28 mouse cellular contexts compared by ENCODE assay signal in the genomic region with DNA sequence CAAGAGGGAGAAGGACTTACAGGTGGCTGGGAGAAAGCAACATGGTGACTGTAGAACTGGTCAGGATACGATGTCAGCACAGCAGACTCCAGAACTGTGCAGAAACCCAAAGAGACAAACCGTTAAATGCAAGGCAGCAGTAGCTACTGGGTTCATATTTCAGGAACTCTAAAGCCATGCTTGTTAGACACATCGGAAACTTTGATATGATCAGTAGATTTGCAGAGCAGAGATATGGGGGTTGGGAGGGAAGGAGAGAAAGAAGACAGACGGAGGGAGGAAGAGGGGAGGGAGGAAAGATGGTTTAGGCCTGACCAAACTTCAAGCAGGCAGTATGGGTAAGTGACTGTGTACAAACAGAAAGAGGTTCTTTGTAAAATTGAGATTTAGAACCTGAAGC. TPM values are rescaled to one million over a fixed set of nuclear protein-coding genes. Genes with fewer than 3 reads are reported as not detected.
DNase-seq lines count a peak whose midpoint lies in the region; ATAC-seq and TF ChIP-seq lines count a peak whose summit lies in the region.
"Had no signal": no experiment of that assay in that cellular context is flagged by ENCODE, and none has a peak within 500 bp of the region (broad histone marks: within the 10 kb centered on the region; RNA-seq: fewer than 3 reads in every experiment).

No protein-coding gene starts in this region.

- H3K27me3 ChIP-seq in embryonic facial prominence, embryonic 11.5 days (ENCODE audit: control insufficient read depth, insufficient read depth, low read length), result no peaks in the 10 kb centered on the region
- peaks cover 2% of the 10 kb centered on the region for H3K27me3 ChIP-seq in embryonic facial prominence, embryonic 10.5 days (replicated peaks; ENCODE audit: low read depth, poor library complexity, severe bottlenecking)
- H3K27me3 ChIP-seq in liver, embryonic 13.5 days, result no peaks in the 10 kb centered on the region
- H3K27me3 ChIP-seq in liver, postnatal 0 days (ENCODE audit: insufficient read depth, low read length), result no peaks in the 10 kb centered on the region
- H3K27me3 ChIP-seq in MEL (ENCODE audit: control insufficient read depth in 1 of 2, insufficient read depth in 2 of 2, low read length in 2 of 2), result no peaks in the 10 kb centered on the region
- H3K27me3 ChIP-seq: embryonic facial prominence, embryonic 12.5 days; embryonic facial prominence, embryonic 15.5 days; forebrain, embryonic 12.5 days had no signal

- no peaks in the 10 kb centered on the region for H3K4me1 ChIP-seq in embryonic facial prominence, embryonic 11.5 days (ENCODE audit: control insufficient read depth, insufficient read depth, low read length)
- H3K4me1 ChIP-seq in embryonic facial prominence, embryonic 10.5 days, result peaks cover 4% of the 10 kb centered on the region; the same call in 1 of the 2 replicates
- peaks cover 37% of the 10 kb centered on the region for H3K4me1 ChIP-seq in liver, embryonic 13.5 days (replicated peaks)
- peaks cover 3% of the 10 kb centered on the region for H3K4me1 ChIP-seq in liver, postnatal 0 days (ENCODE audit: insufficient read depth)
- H3K4me1 ChIP-seq in MEL (ENCODE audit: control insufficient read depth in 1 of 2, insufficient read depth in 2 of 2, low read length in 2 of 2), result peaks cover 0 to 27% of the 10 kb centered on the region in 2 experiments; a peak in 3 of 4 replicates
- H3K4me1 ChIP-seq: embryonic facial prominence, embryonic 15.5 days; forebrain, embryonic 10.5 days; forebrain, embryonic 12.5 days had no signal

- intact Hi-C loops in left cerebral cortex, postnatal 36 days (cut with DNase I), result no loop called here

- ATAC-seq in embryonic facial prominence, embryonic 11.5 days (replicated peaks; ENCODE audit: insufficient number of reproducible peaks, low FRiP score, low TSS enrichment, low read depth), result no peak
- no peak for ATAC-seq in liver, embryonic 13.5 days (ENCODE audit: low read depth)
- ATAC-seq in liver, postnatal 0 days, result no peak
- ATAC-seq in megakaryocyte, adult 5-6 weeks (ENCODE audit: poor library complexity, severe bottlenecking), result 0 out of 2 replicates have a peak, but pooled peaks have one; percentile 20
- ATAC-seq: forebrain, embryonic 14.5 days; forebrain, embryonic 16.5 days had no signal

- DNase-seq in embryonic facial prominence, embryonic 11.5 days (ENCODE audit: low spot score), result peak; percentile 38
- DNase-seq in embryonic facial prominence, embryonic 10.5 days (ENCODE audit: low spot score), result no peak
- no peak for DNase-seq in liver, embryonic 13.5 days
- DNase-seq in liver, postnatal 0 days, result no peak
- DNase-seq in MEL (ENCODE audit: low read depth, low spot score), result peak; percentile 63
- DNase-seq in left cerebral cortex, postnatal 36 days (ENCODE audit: low spot score in 2 of 2), result no peak
- no peak for DNase-seq in embryo, embryonic 9.5 days (ENCODE audit: extremely low spot score)
- DNase-seq: adrenal gland, adult 2 months; adrenal gland, postnatal 10 days; adrenal gland, postnatal 25 days; cerebellum, adult 11 months; cerebellum, adult 18-20 months; cerebellum, adult 8-10 months; cerebellum, adult 9-11 months; cerebellum, postnatal 14 days; cerebellum, postnatal 36 days; embryo, embryonic 11 days had no signal

- H3K27ac ChIP-seq in embryonic facial prominence, embryonic 11.5 days (replicated peaks; ENCODE audit: low read depth, low read length), result no peak overlapping the region
- H3K27ac ChIP-seq in embryonic facial prominence, embryonic 10.5 days (replicated peaks), result no peak overlapping the region
- H3K27ac ChIP-seq in liver, embryonic 13.5 days, result 0 out of 2 replicates have a peak overlapping the region, but pooled peaks have one; percentile 15
- H3K27ac ChIP-seq in liver, postnatal 0 days (ENCODE audit: low read depth), result no peak overlapping the region
- H3K27ac ChIP-seq in MEL (ENCODE audit: control insufficient read depth, low read depth, low read length), result peak overlapping the region; percentile 84
- H3K27ac ChIP-seq: embryonic facial prominence, embryonic 12.5 days; embryonic facial prominence, embryonic 15.5 days; forebrain, embryonic 10.5 days; forebrain, embryonic 12.5 days had no signal

- H3K9me3 ChIP-seq in embryonic facial prominence, embryonic 11.5 days (replicated peaks; ENCODE audit: control insufficient read depth, low read length), result no peaks in the 10 kb centered on the region
- no peaks in the 10 kb centered on the region for H3K9me3 ChIP-seq in embryonic facial prominence, embryonic 10.5 days
- peaks cover 5% of the 10 kb centered on the region; the same call in 1 of the 2 replicates for H3K9me3 ChIP-seq in liver, embryonic 13.5 days (replicated peaks)
- no peaks in the 10 kb centered on the region for H3K9me3 ChIP-seq in liver, postnatal 0 days (ENCODE audit: low read length)
- no peaks in the 10 kb centered on the region for H3K9me3 ChIP-seq in MEL (replicated peaks; ENCODE audit: insufficient read depth, low read length)
- H3K9me3 ChIP-seq: embryonic facial prominence, embryonic 12.5 days; embryonic facial prominence, embryonic 15.5 days; forebrain, embryonic 10.5 days; forebrain, embryonic 12.5 days had no signal

- H3K79me2 ChIP-seq in MEL (ENCODE audit: control insufficient read depth, insufficient read depth, low read length, poor library complexity), result no peaks in the 10 kb centered on the region; the same call in 1 of the 2 replicates

- TF ChIP-seq EP300 in liver, postnatal 0 days (IDR thresholded peaks at IDR 0.05; ENCODE audit: low read depth), result no peak
- peak; percentile 43 to 57; a peak in 3 of 4 replicates for TF ChIP-seq EP300 in MEL (IDR thresholded peaks at IDR 0.05; ENCODE audit: low read depth in 1 of 2, low read length in 2 of 2)

- TF ChIP-seq POLR2A in MEL (IDR thresholded peaks at IDR 0.05; ENCODE audit: control insufficient read depth in 1 of 2, insufficient read depth in 1 of 2, low read depth in 1 of 2, low read length in 2 of 2, poor library complexity in 1 of 2), result no peak

- WGBS in embryonic facial prominence, embryonic 11.5 days, result 48% methylated on average over 4 of the region's 4 CpGs
- WGBS in embryonic facial prominence, embryonic 10.5 days, result 55% methylated on average over 4 of the region's 4 CpGs
- WGBS in liver, embryonic 13.5 days (ENCODE audit: insufficient replicate concordance), result 44% methylated on average over 4 of the region's 4 CpGs
- WGBS in liver, postnatal 0 days (ENCODE audit: insufficient replicate concordance), result 40% methylated on average over 4 of the region's 4 CpGs

- no peak overlapping the region for H3K4me3 ChIP-seq in embryonic facial prominence, embryonic 11.5 days (ENCODE audit: low read depth, low read length)
- H3K4me3 ChIP-seq in embryonic facial prominence, embryonic 10.5 days, result no peak overlapping the region
- H3K4me3 ChIP-seq in liver, embryonic 13.5 days (replicated peaks), result no peak overlapping the region
- no peak overlapping the region for H3K4me3 ChIP-seq in liver, postnatal 0 days (ENCODE audit: low read depth, low read length)
- H3K4me3 ChIP-seq in MEL (ENCODE audit: control insufficient read depth in 1 of 2, insufficient read depth in 1 of 2, low read depth in 2 of 2, low read length in 2 of 2), result peak overlapping the region; percentile 42 to 48
- H3K4me3 ChIP-seq: embryonic facial prominence, embryonic 12.5 days; embryonic facial prominence, embryonic 15.5 days; erythroblast, embryonic 14.5 days; forebrain, embryonic 10.5 days; forebrain, embryonic 12.5 days had no signal

- TF ChIP-seq RAD21 in MEL (IDR thresholded peaks at IDR 0.05; ENCODE audit: low read depth, low read length), result no peak

- H3K36me3 ChIP-seq in embryonic facial prominence, embryonic 11.5 days (replicated peaks; ENCODE audit: control insufficient read depth, insufficient read depth, low read depth, low read length), result no peaks in the 10 kb centered on the region
- no peaks in the 10 kb centered on the region for H3K36me3 ChIP-seq in embryonic facial prominence, embryonic 10.5 days (replicated peaks)
- no peaks in the 10 kb centered on the region for H3K36me3 ChIP-seq in liver, embryonic 13.5 days
- no peaks in the 10 kb centered on the region for H3K36me3 ChIP-seq in liver, postnatal 0 days (replicated peaks; ENCODE audit: insufficient read depth, low read length)
- H3K36me3 ChIP-seq in MEL (ENCODE audit: control insufficient read depth in 1 of 2, insufficient read depth in 2 of 2, low read length in 2 of 2), result peaks cover 0 to 17% of the 10 kb centered on the region in 2 experiments; a peak in 2 of 4 replicates
- H3K36me3 ChIP-seq: embryonic facial prominence, embryonic 12.5 days; embryonic facial prominence, embryonic 15.5 days; forebrain, embryonic 10.5 days; forebrain, embryonic 12.5 days had no signal

- no peak overlapping the region for H3K4me2 ChIP-seq in embryonic facial prominence, embryonic 11.5 days (ENCODE audit: low read depth, low read length)
- no peak overlapping the region for H3K4me2 ChIP-seq in liver, embryonic 13.5 days
- H3K4me2 ChIP-seq in liver, postnatal 0 days (ENCODE audit: low read depth, low read length), result no peak overlapping the region
- H3K4me2 ChIP-seq: embryonic facial prominence, embryonic 12.5 days; embryonic facial prominence, embryonic 15.5 days; forebrain, embryonic 12.5 days had no signal

- no peak for TF ChIP-seq CTCF in liver, postnatal 0 days (IDR thresholded peaks at IDR 0.05; ENCODE audit: low read depth)
- no peak for TF ChIP-seq CTCF in MEL (IDR thresholded peaks at IDR 0.05 in 2 of 3, conservative IDR thresholded peaks at IDR 0.05 in 1 of 3; ENCODE audit: control insufficient read depth in 1 of 3, insufficient read depth in 1 of 3, low read depth in 2 of 3, low read length in 3 of 3, poor library complexity in 1 of 3, severe bottlenecking in 1 of 3)

- no peak overlapping the region for H3K9ac ChIP-seq in embryonic facial prominence, embryonic 11.5 days (replicated peaks; ENCODE audit: low read length)
- no peak overlapping the region for H3K9ac ChIP-seq in liver, embryonic 13.5 days
- no peak overlapping the region for H3K9ac ChIP-seq in liver, postnatal 0 days (replicated peaks)
- peak overlapping the region; percentile 67 for H3K9ac ChIP-seq in MEL (ENCODE audit: control insufficient read depth, low read depth, low read length, poor library complexity, severe bottlenecking)
- H3K9ac ChIP-seq: embryonic facial prominence, embryonic 12.5 days; embryonic facial prominence, embryonic 15.5 days; forebrain, embryonic 12.5 days had no signal

RNA-seq across cellular contexts. Expression of a gene that starts 6.4 kb away (rescaled TPM):
- polyA plus RNA-seq in embryonic facial prominence, embryonic 11.5 days (2014; fragmentation: Nextera tagmentation; extraction: Ambion mirVana), result 0.34 TPM in 1 of 2 replicates, not detected in the other
- polyA plus RNA-seq in embryonic facial prominence, embryonic 10.5 days (2016; fragmentation: Nextera tagmentation; extraction: Ambion mirVana), result 0.19 and 0.34 TPM in 2 replicates
- 6.4 TPM in 2 replicates for polyA plus RNA-seq in liver, embryonic 13.5 days (2015; fragmentation: Nextera tagmentation; extraction: Ambion mirVana)
- polyA plus RNA-seq in liver, postnatal 0 days (2015; fragmentation: Nextera tagmentation; extraction: Ambion mirVana), result 0.40 and 0.66 TPM in 2 replicates
- 9.0 and 9.7 TPM in 2 replicates for total RNA-seq in MEL (2012; rRNA removed)
- 1 to 10 TPM in 1 of 2 experiments, not detected in 1; 5.7 TPM for polyA plus RNA-seq in MEL (2012; ENCODE audit: insufficient read depth in 1 of 2, insufficient read length in 2 of 2, low read depth in 1 of 2, low replicate concordance in 2 of 2, missing spikeins in 1 of 2)
- total RNA-seq in megakaryocyte, adult 5-6 weeks (2015), result 0.54 TPM in 1 of 2 replicates, not detected in the other
- total RNA-seq in megakaryocyte, adult 5-6 weeks (2017), result not detected in 2 replicates
- not detected for total RNA-seq in left cerebral cortex, postnatal 36 days (2021)
- total RNA-seq: adrenal gland, adult 2 months; adrenal gland, postnatal 10 days; adrenal gland, postnatal 25 days; adrenal gland, postnatal 4 days; ES-E14 had no signal
- polyA plus RNA-seq: adrenal gland, adult 2 months; erythroblast, embryonic 14.5 days; forebrain, embryonic 12.5 days; forebrain, embryonic 14.5 days; forebrain, embryonic 16.5 days; frontal cortex, adult 2 months had no signal

Comparison
In these comparisons a context has a peak if more than half of its experiments do, and no peak if none do; other contexts are left out.
1. DNase-seq: peak in embryonic facial prominence, embryonic 11.5 days (single experiment) and MEL (single experiment); none in embryonic facial prominence, embryonic 10.5 days (single experiment), liver, embryonic 13.5 days (single experiment), liver, postnatal 0 days (single experiment), left cerebral cortex, postnatal 36 days (0 of 2) and embryo, embryonic 9.5 days (single experiment).
2. H3K27ac ChIP-seq: peak in liver, embryonic 13.5 days (single experiment) and MEL (single experiment); none in embryonic facial prominence, embryonic 11.5 days (single experiment), embryonic facial prominence, embryonic 10.5 days (single experiment) and liver, postnatal 0 days (single experiment).
3. H3K4me3 ChIP-seq: peak in MEL (2 of 2); none in embryonic facial prominence, embryonic 11.5 days (single experiment), embryonic facial prominence, embryonic 10.5 days (single experiment), liver, embryonic 13.5 days (single experiment) and liver, postnatal 0 days (single experiment).